Mouse (Mus musculus): Measurements from ENCODE around the gene F830045P16Rik. TPM values are rescaled to one million over a fixed set of nuclear protein-coding genes. Genes with fewer than 3 reads are reported as not detected.

The F830045P16Rik gene
- polyA plus RNA-seq, 1 experiment from 2014 or later: not detected

GRCm38 (mm10) chr2:129537926-129538325 is 1.5 kb upstream of the F830045P16Rik start:
- Histone ChIP-seq H3K27ac (ENCODE audit: low read length) (no peak overlapping the region), H3K4me1 (ENCODE audit: control insufficient read depth, insufficient read depth, low read length) (no peaks in the 10 kb centered on the region), H3K4me2 (replicated peaks; ENCODE audit: low read depth, low read length) (no peak overlapping the region), H3K9me3 (ENCODE audit: control insufficient read depth, low read depth, low read length) (no peaks in the 10 kb centered on the region), H3K9ac (replicated peaks; ENCODE audit: low read depth, low read length) (no peak overlapping the region), H3K27me3 (ENCODE audit: control insufficient read depth, insufficient read depth, low read length) (no peaks in the 10 kb centered on the region), H3K4me3 (ENCODE audit: low read depth, low read length) (no peak overlapping the region), H3K36me3 (ENCODE audit: control insufficient read depth, insufficient read depth, low read length) (no peaks in the 10 kb centered on the region)
- WGBS: 56% methylated on average over 4 of the region's 4 CpGs
- no peak for ATAC-seq (ENCODE audit: insufficient number of reproducible peaks, insufficient read depth, low FRiP score, low read depth)

GRCm38 (mm10) chr2:129537360-129537759 is 958 bp upstream of the F830045P16Rik start:
- Histone ChIP-seq H3K4me2 (replicated peaks; ENCODE audit: low read depth, low read length) (no peak overlapping the region), H3K27me3 (ENCODE audit: control insufficient read depth, insufficient read depth, low read length) (no peaks in the 10 kb centered on the region), H3K9me3 (ENCODE audit: control insufficient read depth, low read depth, low read length) (no peaks in the 10 kb centered on the region), H3K9ac (replicated peaks; ENCODE audit: low read depth, low read length) (no peak overlapping the region), H3K27ac (ENCODE audit: low read length) (no peak overlapping the region), H3K4me3 (ENCODE audit: low read depth, low read length) (no peak overlapping the region), H3K36me3 (ENCODE audit: control insufficient read depth, insufficient read depth, low read length) (no peaks in the 10 kb centered on the region), H3K4me1 (ENCODE audit: control insufficient read depth, insufficient read depth, low read length) (no peaks in the 10 kb centered on the region)
- ATAC-seq (ENCODE audit: insufficient number of reproducible peaks, insufficient read depth, low FRiP score, low read depth): no peak
- 36% methylated on average over 7 of the region's 7 CpGs for WGBS

DNA sequence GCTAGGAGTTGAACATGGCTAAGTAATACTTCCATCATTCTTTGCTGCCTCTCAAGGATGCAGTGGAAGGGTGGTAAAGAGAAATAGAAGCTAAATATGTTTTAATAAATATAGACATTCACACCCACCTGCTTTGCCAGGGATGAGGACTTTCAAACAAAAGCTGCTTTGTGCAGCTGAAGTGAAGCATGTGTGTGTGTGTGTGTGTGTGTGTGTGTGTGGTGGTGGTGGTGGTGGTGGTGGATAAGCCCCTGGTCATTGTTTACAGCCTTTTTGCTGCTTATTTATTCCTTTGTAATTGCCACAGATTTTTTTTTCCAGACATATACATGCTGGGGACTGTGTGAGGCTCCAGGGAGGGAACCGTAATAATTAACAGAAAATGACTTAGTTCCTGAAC is 524 bp upstream of the F830045P16Rik start:
- no peaks in the 10 kb centered on the region for H3K4me1 ChIP-seq (ENCODE audit: control insufficient read depth, insufficient read depth, low read length)
- 70% methylated on average over 1 of the region's 1 CpGs for WGBS
- H3K27me3 ChIP-seq (ENCODE audit: control insufficient read depth, insufficient read depth, low read length): no peaks in the 10 kb centered on the region
- H3K4me2 ChIP-seq (replicated peaks; ENCODE audit: low read depth, low read length): no peak overlapping the region
- H3K4me3 ChIP-seq (ENCODE audit: low read depth, low read length): no peak overlapping the region
- no peak overlapping the region for H3K9ac ChIP-seq (replicated peaks; ENCODE audit: low read depth, low read length)
- no peaks in the 10 kb centered on the region for H3K9me3 ChIP-seq (ENCODE audit: control insufficient read depth, low read depth, low read length)
- ATAC-seq (ENCODE audit: insufficient number of reproducible peaks, insufficient read depth, low FRiP score, low read depth): no peak
- H3K27ac ChIP-seq (ENCODE audit: low read length): no peak overlapping the region
- no peaks in the 10 kb centered on the region for H3K36me3 ChIP-seq (ENCODE audit: control insufficient read depth, insufficient read depth, low read length)

- Histone ChIP-seq H3K36me3 (ENCODE audit: control insufficient read depth, insufficient read depth, low read length) (no peaks in the 10 kb centered on the region), H3K4me3 (ENCODE audit: low read depth, low read length) (no peak overlapping the region), H3K4me1 (ENCODE audit: control insufficient read depth, insufficient read depth, low read length) (no peaks in the 10 kb centered on the region), H3K9me3 (ENCODE audit: control insufficient read depth, low read depth, low read length) (no peaks in the 10 kb centered on the region), H3K27me3 (ENCODE audit: control insufficient read depth, insufficient read depth, low read length) (no peaks in the 10 kb centered on the region), H3K27ac (ENCODE audit: low read length) (no peak overlapping the region), H3K9ac (replicated peaks; ENCODE audit: low read depth, low read length) (no peak overlapping the region), H3K4me2 (replicated peaks; ENCODE audit: low read depth, low read length) (no peak overlapping the region)
- WGBS: 46% methylated on average over 5 of the region's 5 CpGs
- no peak for ATAC-seq (ENCODE audit: insufficient number of reproducible peaks, insufficient read depth, low FRiP score, low read depth)
Observed at GRCm38 (mm10) chr2:129534886-129535591, 1.4 kb downstream of the F830045P16Rik start.

GRCm38 (mm10) chr2:129531890-129532289 is 4.5 kb downstream of the F830045P16Rik start:
- Histone ChIP-seq H3K27ac (ENCODE audit: low read length) (no peak overlapping the region), H3K4me2 (replicated peaks; ENCODE audit: low read depth, low read length) (no peak overlapping the region), H3K27me3 (ENCODE audit: control insufficient read depth, insufficient read depth, low read length) (no peaks in the 10 kb centered on the region), H3K9me3 (ENCODE audit: control insufficient read depth, low read depth, low read length) (no peaks in the 10 kb centered on the region), H3K36me3 (ENCODE audit: control insufficient read depth, insufficient read depth, low read length) (no peaks in the 10 kb centered on the region), H3K4me1 (ENCODE audit: control insufficient read depth, insufficient read depth, low read length) (peaks cover 3% of the 10 kb centered on the region; the same call in 1 of the 2 replicates), H3K9ac (replicated peaks; ENCODE audit: low read depth, low read length) (no peak overlapping the region), H3K4me3 (ENCODE audit: low read depth, low read length) (no peak overlapping the region)
- no peak for ATAC-seq (ENCODE audit: insufficient number of reproducible peaks, insufficient read depth, low FRiP score, low read depth)
- WGBS: 59% methylated on average over 2 of the region's 2 CpGs

- no peaks in the 10 kb centered on the region for H3K9me3 ChIP-seq (ENCODE audit: control insufficient read depth, low read depth, low read length)
- H3K4me1 ChIP-seq (ENCODE audit: control insufficient read depth, insufficient read depth, low read length): peaks cover 11% of the 10 kb centered on the region; the same call in 1 of the 2 replicates
- H3K36me3 ChIP-seq (ENCODE audit: control insufficient read depth, insufficient read depth, low read length): no peaks in the 10 kb centered on the region
- H3K4me3 ChIP-seq (ENCODE audit: low read depth, low read length): no peak overlapping the region
- H3K4me2 ChIP-seq (replicated peaks; ENCODE audit: low read depth, low read length): no peak overlapping the region
- H3K27me3 ChIP-seq (ENCODE audit: control insufficient read depth, insufficient read depth, low read length): no peaks in the 10 kb centered on the region
- no peak for ATAC-seq (ENCODE audit: insufficient number of reproducible peaks, insufficient read depth, low FRiP score, low read depth)
- H3K27ac ChIP-seq (ENCODE audit: low read length): no peak overlapping the region
- no peak overlapping the region for H3K9ac ChIP-seq (replicated peaks; ENCODE audit: low read depth, low read length)
Observed at GRCm38 (mm10) chr2:129531102-129531501, 5.3 kb downstream of the F830045P16Rik start.

DNA sequence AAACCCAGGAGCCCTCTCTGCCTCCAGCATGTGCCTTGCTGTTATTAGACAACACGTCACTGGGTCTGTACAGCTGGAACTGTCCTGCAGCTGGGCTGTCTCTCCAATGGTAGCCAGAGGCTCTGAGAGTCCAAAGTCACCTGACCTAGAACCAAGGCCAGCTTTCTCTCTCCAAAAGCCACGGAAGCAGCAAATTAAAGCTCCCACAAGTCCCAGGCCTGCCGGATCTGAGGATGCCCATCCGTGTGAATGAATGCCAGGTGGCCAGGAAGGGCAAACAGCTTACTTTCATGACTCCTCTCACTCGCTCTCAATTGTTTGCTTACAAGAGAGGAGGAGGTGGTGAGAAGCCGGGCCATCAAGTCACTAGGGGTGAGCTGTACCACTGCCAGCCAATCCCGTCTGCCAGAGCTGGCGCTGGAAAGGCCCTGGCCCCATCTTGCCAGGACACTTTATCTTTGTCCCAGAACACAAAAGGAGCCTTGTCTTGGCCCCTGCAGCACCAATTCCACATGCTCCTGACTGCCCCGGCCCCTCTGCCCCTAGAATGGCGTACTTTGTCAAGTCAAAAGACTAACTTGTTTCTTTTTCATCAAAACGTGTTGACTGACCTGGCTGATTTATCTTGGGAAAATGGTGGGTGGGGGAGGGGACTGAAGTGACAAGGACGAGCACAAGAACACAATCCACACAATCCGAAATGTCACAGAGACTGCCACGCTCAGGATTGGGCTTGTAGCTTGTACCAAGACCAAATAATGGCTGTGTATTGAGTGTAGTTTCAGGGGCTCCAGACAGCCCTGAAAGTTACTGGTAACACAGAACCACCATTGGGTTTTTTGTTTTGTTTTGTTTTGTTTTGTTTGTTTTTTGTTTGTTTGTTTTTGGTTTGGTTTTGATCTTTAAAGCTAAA is 6.8 kb downstream of the F830045P16Rik start:
- Histone ChIP-seq H3K27me3 (ENCODE audit: control insufficient read depth, insufficient read depth, low read length) (no peaks in the 10 kb centered on the region), H3K36me3 (ENCODE audit: control insufficient read depth, insufficient read depth, low read length) (no peaks in the 10 kb centered on the region), H3K4me2 (replicated peaks; ENCODE audit: low read depth, low read length) (no peak overlapping the region), H3K27ac (ENCODE audit: low read length) (no peak overlapping the region), H3K4me3 (ENCODE audit: low read depth, low read length) (no peak overlapping the region), H3K9ac (replicated peaks; ENCODE audit: low read depth, low read length) (no peak overlapping the region), H3K9me3 (ENCODE audit: control insufficient read depth, low read depth, low read length) (no peaks in the 10 kb centered on the region), H3K4me1 (ENCODE audit: control insufficient read depth, insufficient read depth, low read length) (peaks cover 11% of the 10 kb centered on the region; the same call in 1 of the 2 replicates)
- peak; percentile 51; the same call in 1 of the 2 replicates for ATAC-seq (ENCODE audit: insufficient number of reproducible peaks, insufficient read depth, low FRiP score, low read depth)
- 32% methylated on average over 14 of the region's 14 CpGs for WGBS

- no peaks in the 10 kb centered on the region for H3K9me3 ChIP-seq (ENCODE audit: control insufficient read depth, low read depth, low read length)
- H3K9ac ChIP-seq (replicated peaks; ENCODE audit: low read depth, low read length): no peak overlapping the region
- no peak overlapping the region for H3K4me2 ChIP-seq (replicated peaks; ENCODE audit: low read depth, low read length)
- H3K27ac ChIP-seq (ENCODE audit: low read length): no peak overlapping the region; the same call in 1 of the 2 replicates
- H3K36me3 ChIP-seq (ENCODE audit: control insufficient read depth, insufficient read depth, low read length): no peaks in the 10 kb centered on the region
- H3K4me3 ChIP-seq (ENCODE audit: low read depth, low read length): no peak overlapping the region
- H3K4me1 ChIP-seq (ENCODE audit: control insufficient read depth, insufficient read depth, low read length): peaks cover 11% of the 10 kb centered on the region; the same call in 1 of the 2 replicates
- no peak for ATAC-seq (ENCODE audit: insufficient number of reproducible peaks, insufficient read depth, low FRiP score, low read depth)
- WGBS: 74% methylated on average over 4 of the region's 4 CpGs
- no peaks in the 10 kb centered on the region for H3K27me3 ChIP-seq (ENCODE audit: control insufficient read depth, insufficient read depth, low read length)
Observed at GRCm38 (mm10) chr2:129527916-129528315, 8.5 kb downstream of the F830045P16Rik start.

Measured in stomach, embryonic 14.5 days (tissue).